Mouse (Mus musculus) kidney, adult 18-20 months (tissue): ENCODE measurements around the gene Cpsf4l.

Experiments
- DNase-seq: peaks from one replicate; pipeline ENCODE4 v3.0.0; 2021

The Cpsf4l gene

GRCm38 (mm10) chr11:113698013-113698545 is 11.7 kb downstream of the Cpsf4l start:
- peak; percentile 69 for DNase-seq

DNA sequence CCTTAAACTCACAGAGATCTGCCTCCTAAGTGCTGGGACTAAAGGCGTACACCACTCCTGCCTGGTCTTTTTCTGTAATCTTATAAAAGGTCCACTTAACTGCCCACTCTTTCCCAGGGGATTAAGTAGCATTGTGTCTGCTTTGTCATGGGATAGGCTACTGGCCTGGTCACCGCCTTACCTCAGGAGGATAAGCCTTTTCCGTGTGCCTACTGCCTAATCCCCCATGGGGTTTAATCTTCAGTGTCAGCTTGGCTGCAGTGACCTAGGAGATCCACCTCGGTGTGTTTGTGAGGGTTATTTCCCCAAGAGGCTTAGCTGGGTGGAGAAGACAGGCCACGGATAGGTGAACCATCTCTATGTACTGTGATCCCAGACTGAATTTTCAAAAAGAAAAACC is 12.2 kb downstream of the Cpsf4l start:
- DNase-seq, result no peak

DNA sequence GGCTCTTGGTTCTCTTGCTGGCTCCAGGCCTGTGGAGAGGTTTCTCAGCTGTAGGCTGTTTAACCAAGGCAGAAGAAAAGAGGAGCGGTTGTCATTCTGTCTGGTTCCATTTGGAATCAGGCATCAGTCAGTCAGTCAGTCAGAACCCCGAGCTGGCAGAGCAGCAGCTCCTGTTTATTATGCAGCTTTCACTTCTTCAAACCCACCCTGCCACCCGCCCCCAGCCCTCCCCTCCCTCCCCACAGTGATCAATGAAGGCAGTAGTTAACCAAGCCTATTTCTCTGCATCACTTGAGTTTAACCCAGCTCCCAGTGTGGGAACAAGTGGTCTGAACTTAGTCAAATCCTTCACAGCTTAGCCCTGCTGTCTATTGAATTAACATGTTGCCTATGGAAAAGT is 18.0 kb downstream of the Cpsf4l start:
- no peak for DNase-seq

- peak; percentile 35 for DNase-seq
Observed at GRCm38 (mm10) chr11:113691318-113691717, 18.5 kb downstream of the Cpsf4l start.

GRCm38 (mm10) chr11:113690506-113690905 is 19.3 kb downstream of the Cpsf4l start:
- no peak for DNase-seq

- no peak for DNase-seq
Observed at GRCm38 (mm10) chr11:113687031-113687430, 22.8 kb downstream of the Cpsf4l start.

DNA sequence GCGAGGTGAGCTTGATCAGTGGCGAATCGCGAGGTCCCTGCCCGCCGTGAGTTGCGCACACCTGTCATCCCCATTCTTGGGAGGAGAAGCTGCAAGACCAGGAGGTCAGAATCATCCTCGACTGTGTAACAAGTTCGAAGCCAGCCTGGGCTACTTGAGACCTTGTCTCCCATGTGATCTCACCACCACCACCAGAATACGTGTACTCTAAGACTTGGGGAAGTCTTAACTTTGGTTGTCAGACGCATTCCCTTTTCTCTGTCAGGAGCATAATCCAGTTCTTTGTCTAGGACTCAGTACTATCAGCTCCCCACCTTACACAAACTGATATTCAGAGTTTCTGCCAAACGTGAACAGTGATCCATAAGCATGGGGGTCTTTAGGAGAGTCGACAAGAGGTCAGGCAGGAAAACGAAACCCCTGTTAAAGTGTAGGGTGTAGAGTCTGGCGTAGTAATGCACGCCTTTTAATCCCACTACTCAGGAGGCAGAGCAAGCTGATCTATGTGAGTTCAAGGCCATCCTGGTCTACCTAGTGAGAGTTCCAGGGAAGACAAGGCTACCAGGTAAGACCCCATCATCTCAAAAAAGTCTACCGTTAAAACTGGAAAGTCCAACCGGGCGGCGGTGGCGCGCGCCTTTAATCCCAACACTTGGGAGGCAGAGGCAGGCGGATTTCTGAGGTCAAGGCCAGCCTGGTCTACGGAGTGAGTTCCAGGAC is 24.9 kb downstream of the Cpsf4l start:
- no peak for DNase-seq

DNA sequence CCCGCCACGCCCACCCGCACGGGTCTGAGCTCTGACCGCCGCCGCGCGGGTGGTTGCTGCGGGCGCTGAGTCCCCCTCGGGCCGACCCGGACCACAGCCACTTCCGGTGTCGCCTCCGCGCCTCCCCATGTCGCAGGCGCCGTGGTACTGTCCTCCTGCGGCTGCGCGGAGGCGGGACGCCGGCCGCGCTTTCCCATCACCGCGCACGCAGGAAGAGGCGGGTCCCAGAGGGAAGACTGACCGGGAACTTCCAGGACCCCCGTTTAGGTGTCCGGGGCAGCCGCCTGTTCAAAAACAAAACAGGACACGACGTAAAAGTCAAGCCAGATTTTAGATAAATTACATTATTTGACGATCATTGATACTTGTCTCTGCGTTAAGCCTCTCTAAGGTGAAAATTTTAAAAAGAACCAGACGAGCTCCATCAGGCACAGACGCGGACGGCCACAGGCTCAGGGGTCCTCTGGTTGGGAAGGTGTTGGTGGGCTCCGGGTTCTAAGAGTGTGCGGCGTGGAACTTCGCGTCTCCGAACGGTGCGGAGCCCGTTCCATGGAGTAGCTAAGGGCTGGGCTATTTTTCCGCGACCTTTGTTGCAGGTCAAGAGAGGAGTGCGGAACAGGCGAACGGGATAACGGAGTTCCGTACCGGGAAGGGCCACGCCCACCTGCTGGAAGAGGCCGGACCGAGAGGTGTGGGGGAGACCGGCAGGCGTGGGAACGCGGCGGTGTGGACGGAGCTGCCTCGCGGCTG is 25.7 kb downstream of the Cpsf4l start, which contains the start of the genes Fam104a and D11Wsu47e:
Gene Fam104a (minus strand): TSS at position 199 of the 750 bp plus-strand sequence.
Gene D11Wsu47e (plus strand): TSS at position 456 of the 750 bp plus-strand sequence.
- DNase-seq, result peak; percentile 96

DNA sequence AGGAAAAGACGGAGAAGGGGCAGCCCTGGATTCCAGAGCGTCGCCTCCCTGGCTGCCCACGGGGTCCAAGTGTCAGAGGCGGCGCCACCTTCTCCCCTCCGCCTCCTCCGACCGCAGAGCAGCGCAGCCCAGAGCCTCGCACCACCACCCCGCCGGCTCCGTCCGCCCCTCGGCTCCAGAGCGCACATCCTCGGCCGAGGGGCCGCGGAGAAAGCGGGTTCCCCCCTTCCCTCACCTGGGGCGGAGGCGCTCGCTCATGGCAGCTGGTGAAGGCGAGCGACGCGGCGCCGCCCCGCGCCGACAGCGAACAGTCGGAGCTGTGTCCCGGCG is 26.2 kb downstream of the Cpsf4l start:
- DNase-seq, result no peak

DNA sequence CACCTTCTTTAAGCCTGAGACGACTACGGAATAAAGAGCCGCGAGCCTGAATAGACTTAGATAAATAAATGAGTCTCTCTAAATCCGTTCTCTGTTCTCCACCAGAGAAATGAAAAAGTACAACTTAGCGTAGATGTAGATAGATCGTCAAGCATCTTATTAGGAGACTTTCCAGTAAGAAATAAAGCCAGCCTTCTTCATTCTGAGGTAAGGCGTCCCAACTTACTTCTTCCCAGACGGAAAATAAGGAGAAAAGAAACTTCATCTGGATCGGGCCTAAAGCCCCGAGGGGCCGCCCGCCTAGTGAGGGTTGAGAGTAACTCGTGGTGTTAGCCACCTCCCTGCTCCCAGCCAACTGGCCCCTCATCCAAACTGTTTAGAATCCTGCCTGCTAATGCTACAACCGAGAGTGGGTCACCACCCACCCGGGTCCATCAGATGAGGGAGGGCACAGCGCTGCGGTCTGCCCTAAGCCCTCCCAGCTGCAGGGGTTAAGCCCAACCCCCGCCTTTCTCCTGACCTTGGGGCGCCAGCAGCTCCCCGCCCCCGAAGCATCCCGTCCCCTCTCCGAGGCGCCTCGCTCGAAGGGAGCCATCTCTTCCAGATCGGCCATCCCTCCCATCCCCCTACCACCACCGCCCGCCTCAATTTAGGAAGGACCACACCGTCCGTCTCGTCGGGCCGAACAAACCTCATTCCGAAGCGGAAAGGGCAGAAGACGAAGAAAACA is 26.8 kb downstream of the Cpsf4l start:
- peak; percentile 47 for DNase-seq

DNA sequence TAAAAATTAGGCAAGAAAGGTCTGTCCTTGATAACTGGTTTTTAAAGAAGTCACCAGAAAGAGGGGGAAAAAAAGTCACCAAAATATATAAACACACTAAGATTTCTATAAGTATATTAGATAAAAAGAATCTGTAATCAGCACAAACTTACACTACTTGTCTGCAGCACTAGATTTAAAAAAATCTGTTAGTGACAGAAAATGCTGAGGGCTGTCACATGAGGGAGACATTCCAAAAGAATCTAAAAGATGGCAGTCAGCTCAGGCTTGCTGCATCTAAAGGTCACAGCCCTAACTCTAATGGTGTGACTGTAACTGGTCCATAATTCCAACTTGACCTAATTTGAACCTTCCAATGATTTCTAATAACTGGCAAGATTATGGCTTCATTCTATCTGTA is 27.8 kb downstream of the Cpsf4l start:
- DNase-seq, result no peak

GRCm38 (mm10) chr11:113680954-113681353 is 28.9 kb downstream of the Cpsf4l start:
- DNase-seq, result no peak

DNA sequence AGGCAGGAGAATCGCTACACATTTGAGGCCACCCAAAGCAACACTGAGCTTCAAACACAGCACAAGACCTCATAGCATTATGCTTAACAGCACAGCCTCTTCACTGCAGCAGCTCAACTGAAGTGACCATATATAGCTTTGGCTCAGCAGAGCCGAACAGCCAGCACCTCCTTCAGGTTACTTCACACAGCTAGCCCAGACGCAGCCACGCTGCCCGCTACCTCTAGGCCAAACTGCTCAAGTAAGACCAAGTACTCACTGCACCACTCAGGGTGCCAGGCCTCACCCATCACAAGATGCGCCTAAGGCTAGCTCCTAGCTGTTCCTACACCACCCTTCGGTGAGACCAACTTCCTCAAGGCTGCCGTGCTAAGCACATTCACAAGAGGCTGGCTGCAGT is 31.4 kb downstream of the Cpsf4l start:
- peak; percentile 34 for DNase-seq

DNA sequence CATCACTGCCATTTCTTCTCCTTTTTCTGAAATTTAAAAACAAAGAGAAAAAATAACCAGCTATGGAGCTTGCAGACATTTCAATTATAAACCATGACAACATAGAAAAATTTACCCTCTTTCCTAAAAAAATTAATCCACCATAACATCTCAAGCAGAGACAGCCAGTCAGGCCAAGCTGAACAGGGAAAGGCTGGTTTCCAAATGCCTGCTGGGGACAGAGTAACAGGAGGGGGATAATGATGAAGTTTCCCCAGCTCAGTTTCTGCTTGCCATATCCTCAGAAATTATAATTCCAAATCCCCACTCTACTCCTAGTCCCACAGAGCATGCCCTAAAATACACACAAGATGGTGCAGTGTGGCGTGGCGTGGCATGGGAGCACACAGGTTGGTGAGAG is 32.4 kb downstream of the Cpsf4l start:
- no peak for DNase-seq

- no peak for DNase-seq
Observed at GRCm38 (mm10) chr11:113676847-113677246, 33.0 kb downstream of the Cpsf4l start.

GRCm38 (mm10) chr11:113674595-113674994 is 35.2 kb downstream of the Cpsf4l start:
- no peak for DNase-seq

DNA sequence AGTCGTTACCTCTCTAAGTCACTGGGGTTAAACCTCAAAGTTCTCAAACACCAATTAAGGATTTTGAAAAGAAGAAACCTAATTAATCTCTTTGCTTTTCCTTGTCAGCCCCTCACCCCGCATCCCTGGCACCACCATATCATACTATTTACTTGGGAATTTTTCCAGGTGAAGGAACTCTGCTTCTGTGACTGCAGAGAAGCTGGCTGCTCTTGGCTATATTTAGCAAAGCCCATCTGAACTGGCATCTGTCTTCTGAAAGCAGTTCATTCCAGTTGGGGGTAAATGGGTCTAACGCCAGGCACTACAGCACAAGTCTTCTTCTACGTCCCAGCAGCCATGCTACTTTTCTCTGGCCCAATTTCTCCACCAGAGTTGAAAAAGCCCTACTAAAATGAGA is 36.2 kb downstream of the Cpsf4l start:
- DNase-seq, result no peak

DNA sequence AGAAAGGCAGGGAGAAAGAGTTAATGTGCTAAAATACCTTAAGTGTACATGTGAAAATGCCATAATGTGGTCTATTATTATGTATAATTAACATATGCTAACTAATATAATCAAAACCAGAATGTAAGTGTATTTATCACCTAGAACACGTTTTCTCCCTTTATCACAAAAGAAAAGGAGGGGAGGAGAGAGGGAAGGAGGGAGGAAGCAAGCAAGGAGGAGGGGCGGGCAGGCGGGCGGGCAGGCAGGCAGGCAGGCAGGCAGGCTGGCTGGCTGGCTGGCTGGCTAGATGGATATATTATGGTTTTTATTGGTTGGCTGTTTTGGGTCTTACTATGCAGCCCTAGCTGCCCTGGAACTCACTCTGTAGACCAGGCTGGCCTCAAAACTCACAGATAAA is 40.1 kb downstream of the Cpsf4l start:
- DNase-seq, result no peak

DNA sequence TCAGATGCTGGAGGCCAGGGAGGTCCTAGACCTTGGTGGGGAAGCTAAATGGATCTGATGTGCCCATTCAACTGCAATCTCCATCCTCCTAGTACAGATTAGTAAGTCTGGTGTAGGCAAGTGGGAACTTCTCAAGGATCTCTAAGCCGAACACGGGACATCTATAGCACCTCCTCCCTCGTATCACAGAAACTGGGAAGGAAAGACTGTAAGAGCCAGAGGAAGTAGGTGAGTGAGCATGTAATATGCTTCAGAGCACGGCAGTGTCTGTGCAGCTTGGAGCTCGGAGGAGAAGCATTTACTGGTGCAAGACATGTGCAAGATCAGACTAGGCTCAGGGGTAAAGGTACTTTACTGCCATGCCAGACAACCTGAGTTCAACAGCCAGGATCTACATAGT is 41.0 kb downstream of the Cpsf4l start:
- DNase-seq, result no peak

DNA sequence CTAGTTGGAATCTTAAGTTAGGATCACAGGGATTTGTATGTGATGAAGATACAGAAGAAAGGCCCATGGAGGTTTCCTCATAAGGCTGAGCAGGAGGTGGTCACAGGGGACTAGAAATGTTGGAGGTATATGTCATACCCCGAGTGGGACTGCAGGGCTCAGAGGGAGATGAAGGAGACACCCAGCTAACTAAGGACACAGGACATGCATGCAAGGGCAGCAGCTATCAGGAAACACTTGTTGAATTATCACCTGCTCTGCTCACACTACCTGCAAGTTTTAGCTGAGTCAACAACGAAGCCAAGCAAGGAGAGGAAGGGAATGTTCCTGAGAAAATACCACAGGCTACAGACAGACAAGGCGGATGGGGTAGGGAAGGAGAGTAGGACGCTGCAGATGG is 42.1 kb downstream of the Cpsf4l start:
- DNase-seq, result no peak

DNA sequence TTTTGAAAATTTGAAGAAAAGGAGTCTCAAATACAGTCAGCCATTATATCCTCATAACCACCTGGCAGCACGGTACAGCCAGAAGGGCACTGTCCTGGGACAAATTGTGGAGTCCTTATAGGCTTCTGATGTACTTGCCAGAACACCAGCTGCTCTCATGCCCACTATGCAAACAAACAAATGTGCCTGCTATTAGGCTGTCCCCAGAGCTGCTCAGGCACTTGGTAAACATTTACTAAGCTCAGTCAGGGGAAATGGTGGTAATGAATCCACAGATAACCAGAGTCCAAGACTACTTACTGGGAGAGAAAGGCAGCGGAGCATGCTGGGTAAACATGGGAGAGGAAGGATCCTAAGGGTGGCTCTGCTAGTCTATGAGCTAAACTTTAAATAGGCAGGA is 42.7 kb downstream of the Cpsf4l start:
- DNase-seq, result peak; percentile 47

- peak; percentile 65 for DNase-seq
Observed at GRCm38 (mm10) chr11:113666648-113667047, 43.2 kb downstream of the Cpsf4l start.

- DNase-seq, result no peak
Observed at GRCm38 (mm10) chr11:113666205-113666604, 43.6 kb downstream of the Cpsf4l start.

DNA sequence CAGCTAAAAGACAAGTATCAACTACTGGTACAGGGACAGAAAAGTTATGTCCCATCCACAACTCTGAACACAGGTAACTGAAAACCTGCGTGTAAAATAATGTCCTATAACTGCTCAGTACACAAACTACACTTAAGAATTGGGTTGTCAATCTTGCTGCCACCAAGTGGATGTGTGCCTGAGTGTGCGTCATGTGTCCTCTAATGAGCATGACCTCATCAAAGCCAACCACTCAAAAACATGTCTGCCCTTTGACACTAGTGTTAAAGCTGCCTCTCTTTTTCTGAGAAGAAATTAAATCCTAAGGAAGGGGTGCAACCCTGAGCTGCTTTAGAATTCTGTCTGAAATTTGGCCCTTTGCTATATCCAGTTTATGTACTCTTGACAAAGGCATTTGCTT is 45.5 kb downstream of the Cpsf4l start:
- DNase-seq, result no peak
